Mouse (Mus musculus): Measurements from ENCODE around the gene Gdf2.

DNA sequence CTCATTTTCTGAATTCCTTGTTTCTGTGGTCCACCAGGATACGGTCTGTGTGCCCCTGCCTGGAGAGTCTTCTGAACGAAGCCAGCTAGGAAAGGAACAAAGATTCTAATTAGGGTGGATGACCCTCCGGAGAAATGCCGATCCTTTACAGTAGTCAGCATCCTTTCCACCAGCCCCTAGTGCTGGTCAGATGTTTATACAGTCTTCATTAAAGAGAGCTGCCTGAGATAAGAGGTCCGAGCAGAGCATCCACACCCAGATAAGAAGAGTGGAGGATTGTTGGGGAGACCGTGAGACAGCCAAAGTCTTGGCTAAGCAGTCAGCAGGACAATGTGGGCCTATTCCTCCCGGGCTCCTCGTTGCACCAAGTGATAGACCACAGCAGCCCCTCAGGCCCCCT lies at the start of gene Gdf2:
- TF ChIP-seq POLR2A (IDR thresholded peaks at IDR 0.05; ENCODE audit: low read depth, low read length) (no peak), CTCF (conservative IDR thresholded peaks at IDR 0.05; ENCODE audit: insufficient read depth, insufficient read length, low read depth, low read length) (no peak)
